Mouse (Mus musculus) small intestine, adult 2 months (tissue): ENCODE results near the gene Ppp1r21. TPM values are rescaled to one million over a fixed set of nuclear protein-coding genes. Genes with fewer than 3 reads are reported as not detected.

Source experiments
- H3K27ac ChIP-seq: fragments of 200-500 bp; 2 replicates; pipeline ENCODE4 v1.5.1; 2012; ENCODE audit warnings: low read depth, low read length, control low read depth, inconsistent platforms; ENCODE audit not compliant: insufficient read depth
- H3K27me3 ChIP-seq: fragments of 200-500 bp; 2 replicates; pipeline ENCODE4 v1.6.1; 2012; ENCODE audit warnings: mild to moderate bottlenecking, moderate library complexity, low read length, inconsistent platforms; ENCODE audit not compliant: control insufficient read depth, insufficient read depth
- H3K36me3 ChIP-seq: fragments of 200-500 bp; 2 replicates; pipeline ENCODE4 v1.6.1; 2012; ENCODE audit warnings: mild to moderate bottlenecking, low read length, control low read depth, inconsistent platforms; ENCODE audit not compliant: control insufficient read depth, insufficient read depth
- H3K4me1 ChIP-seq: fragments of 200-500 bp; 2 replicates; pipeline ENCODE4 v1.6.1; 2012; ENCODE audit warnings: low read length, inconsistent platforms, mixed read lengths; ENCODE audit not compliant: control insufficient read depth, insufficient read depth, insufficient read length
- H3K4me3 ChIP-seq: fragments of 200-500 bp; 2 replicates; pipeline ENCODE4 v1.5.1; 2012; ENCODE audit warnings: low read depth, mild to moderate bottlenecking, control low read depth, inconsistent platforms, low read length, moderate library complexity
- CTCF ChIP-seq: fragments of 200-500 bp; IDR thresholded peaks from 2 replicates; pipeline ENCODE4 v1.5.1; 2012; ENCODE audit warnings: low read depth, mild to moderate bottlenecking, control low read depth, inconsistent platforms, low read length, moderate library complexity, mixed read lengths; ENCODE audit not compliant: insufficient replicate concordance, insufficient read length; ENCODE audit errors: extremely low read depth
- POLR2A ChIP-seq: fragments of 200-500 bp; IDR thresholded peaks from 2 replicates; pipeline ENCODE4 v1.6.1; 2012; ENCODE audit warnings: low read depth, mild to moderate bottlenecking, control low read depth, inconsistent platforms, low read length, moderate library complexity
- WGBS: fragments of 180-500 bp; shearing (Covaris S2); methylation state at CpG from one replicate; pipeline ENCODE4 v1.1.7; 2018; 5-methylcytosine and 5-hydroxymethylcytosine counted together
- polyA plus RNA-seq: library from polyadenylated mRNA; depleted of rRNA; stranded (reverse); fragments of >200 nt; gene quantifications from 2 replicates; pipeline ENCODE4 v1.2.3, GENCODE M21; 2012

Ppp1r21 gene
- polyA plus RNA-seq, 1 experiment, result 15.7 TPM

DNA sequence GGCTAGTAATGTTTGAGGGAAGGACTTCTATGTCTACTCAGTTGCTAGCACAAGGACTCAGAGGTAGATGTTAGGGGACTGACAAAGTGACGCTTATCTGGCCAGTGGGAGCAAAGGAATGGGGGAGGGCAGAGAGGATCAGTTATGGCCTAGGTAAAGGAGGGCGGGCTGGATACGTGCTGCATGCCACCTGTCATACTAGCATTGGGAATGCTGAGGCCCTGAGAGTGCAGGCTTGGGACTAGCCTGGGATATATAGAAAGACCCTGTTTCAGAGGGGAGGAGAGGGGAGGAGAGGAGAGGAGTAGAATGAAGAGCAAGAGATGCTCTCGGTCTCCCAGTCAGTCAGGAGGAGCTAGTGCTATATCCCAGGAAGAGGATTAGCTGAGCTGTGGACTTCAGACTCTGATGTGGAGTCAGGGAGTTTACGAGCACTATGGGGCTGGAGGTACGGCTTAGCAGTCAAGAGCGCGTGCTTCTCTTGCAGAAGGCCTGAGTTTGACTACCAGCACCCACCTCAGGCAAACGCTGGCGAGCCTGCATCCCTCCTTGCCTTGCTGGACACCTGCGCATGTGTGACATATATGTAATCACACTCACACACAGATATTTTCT is 23.7 kb downstream of the Ppp1r21 start:
- TF ChIP-seq CTCF, result no peak
- no peak for TF ChIP-seq POLR2A
- Histone ChIP-seq H3K4me3 (no peak overlapping the region), H3K4me1 (0 out of 2 replicates have a peak, but pooled peaks cover 2% of the 10 kb centered on the region), H3K27me3 (no peaks in the 10 kb centered on the region), H3K27ac (no peak overlapping the region; the same call in 1 of the 2 replicates), H3K36me3 (peaks cover 30% of the 10 kb centered on the region)
- 65% methylated on average over 11 of the region's 11 CpGs for WGBS

DNA sequence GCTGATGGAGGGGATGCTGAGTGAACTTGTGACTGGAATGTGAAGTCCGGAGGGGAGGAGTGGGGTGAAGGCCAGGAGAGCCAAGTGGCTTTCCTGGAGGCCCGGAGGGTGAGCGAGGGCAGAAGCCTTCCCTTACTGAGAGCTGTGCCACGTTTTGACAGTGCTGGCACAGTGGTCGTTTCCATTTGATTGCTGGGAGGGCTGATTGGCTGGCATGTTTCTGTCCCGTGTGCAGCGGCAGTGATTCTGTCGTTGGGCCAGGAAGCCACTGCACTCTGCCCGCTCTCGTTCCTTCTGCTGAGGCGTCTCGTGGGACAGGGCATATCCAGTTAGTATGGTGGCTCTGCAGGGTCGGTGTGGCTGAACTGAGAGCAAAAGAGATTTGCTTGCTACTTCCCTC is 26.3 kb downstream of the Ppp1r21 start:
- Histone ChIP-seq H3K36me3 (peaks cover 20% of the 10 kb centered on the region), H3K27me3 (no peaks in the 10 kb centered on the region), H3K4me1 (0 out of 2 replicates have a peak, but pooled peaks cover 2% of the 10 kb centered on the region), H3K27ac (no peak overlapping the region), H3K4me3 (no peak overlapping the region)
- no peak for TF ChIP-seq CTCF
- no peak for TF ChIP-seq POLR2A
- 84% methylated on average over 13 of the region's 13 CpGs for WGBS

DNA sequence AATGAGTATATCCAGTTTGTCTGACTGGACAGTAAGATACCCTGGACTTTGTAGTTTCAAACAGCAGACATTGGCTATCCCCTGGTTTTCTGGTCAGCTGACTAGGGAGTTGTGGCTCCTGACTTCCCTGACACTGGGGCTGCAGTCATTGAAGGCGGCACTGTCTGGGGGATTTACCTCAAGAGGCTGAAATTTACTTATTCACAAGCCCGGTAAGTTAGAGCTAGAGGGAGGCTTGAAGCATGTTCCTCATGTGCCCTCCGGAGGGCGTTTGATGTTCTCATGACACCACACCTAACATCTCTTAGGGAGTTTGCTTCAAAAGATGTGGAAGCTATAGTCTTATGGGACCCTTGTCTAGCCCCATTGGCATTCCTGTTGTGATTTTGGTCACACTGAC is 26.8 kb downstream of the Ppp1r21 start:
- 0 out of 2 replicates have a peak, but pooled peaks cover 2% of the 10 kb centered on the region for H3K4me1 ChIP-seq
- no peak for TF ChIP-seq CTCF
- TF ChIP-seq POLR2A, result no peak
- WGBS, result 85% methylated on average over 4 of the region's 4 CpGs
- no peak overlapping the region for H3K27ac ChIP-seq
- H3K4me3 ChIP-seq, result no peak overlapping the region
- no peaks in the 10 kb centered on the region for H3K27me3 ChIP-seq
- peaks cover 23% of the 10 kb centered on the region for H3K36me3 ChIP-seq

DNA sequence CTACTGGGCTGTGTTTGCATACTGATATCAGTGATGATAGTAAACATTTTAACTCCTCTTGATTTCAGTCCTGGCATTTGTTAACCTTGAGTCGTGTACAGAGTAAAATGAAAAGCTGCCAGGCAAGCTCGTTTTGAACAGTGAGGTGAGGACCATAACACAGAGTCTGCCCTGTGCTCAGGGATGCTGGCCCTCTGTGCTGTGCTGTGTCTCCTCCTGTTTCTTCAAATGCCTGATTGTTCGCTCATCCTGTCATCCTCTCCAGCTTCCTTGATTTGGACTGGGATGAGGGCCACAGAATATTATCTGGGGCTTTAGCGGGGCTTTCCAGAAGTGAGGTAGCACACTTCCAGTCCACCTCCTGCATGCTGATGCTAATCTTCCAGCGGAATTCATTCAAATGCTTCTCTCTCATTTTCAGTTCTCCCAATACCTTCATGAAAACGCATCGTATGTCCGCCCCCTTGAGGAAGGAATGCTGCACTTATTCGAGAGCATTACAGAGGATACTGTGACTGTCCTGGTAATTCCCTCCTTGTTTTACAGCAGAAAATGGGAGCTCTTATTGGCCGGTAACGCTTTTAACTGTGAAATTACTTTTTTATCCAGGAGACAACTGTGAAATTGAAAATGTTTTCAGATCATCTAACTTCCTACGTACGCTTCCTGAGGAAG is 28.4 kb downstream of the Ppp1r21 start:
- 0 out of 2 replicates have a peak, but pooled peaks cover 2% of the 10 kb centered on the region for H3K4me1 ChIP-seq
- 51% methylated on average over 13 of the region's 13 CpGs for WGBS
- no peaks in the 10 kb centered on the region for H3K27me3 ChIP-seq
- no peak overlapping the region for H3K4me3 ChIP-seq
- TF ChIP-seq CTCF (peak; percentile 3; the same call in 1 of the 2 replicates), POLR2A (no peak)
- H3K36me3 ChIP-seq, result peaks cover 28% of the 10 kb centered on the region
- no peak overlapping the region for H3K27ac ChIP-seq

DNA sequence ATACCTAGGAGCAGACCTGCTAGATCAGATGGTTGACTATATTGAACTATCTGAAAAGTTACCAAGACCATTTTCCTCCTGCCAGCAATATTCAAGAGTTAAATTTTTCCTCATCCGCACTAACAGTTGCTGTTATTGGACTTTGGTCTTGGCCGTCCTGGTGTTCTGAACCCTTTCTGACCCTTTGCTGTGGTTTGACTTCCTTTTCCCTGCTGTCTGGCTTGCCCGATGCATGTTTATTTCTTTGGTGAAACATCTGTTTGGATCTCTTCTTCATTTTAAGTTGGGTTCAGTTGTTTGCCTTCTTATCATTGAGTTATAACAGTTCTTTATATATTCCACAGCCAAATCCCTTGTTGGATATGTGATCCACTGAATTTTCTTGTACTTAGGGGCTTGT is 33.7 kb downstream of the Ppp1r21 start:
- 12% methylated on average over 3 of the region's 3 CpGs for WGBS
- Histone ChIP-seq H3K27ac (no peak overlapping the region), H3K4me1 (no peaks in the 10 kb centered on the region), H3K4me3 (no peak overlapping the region), H3K36me3 (peaks cover 41% of the 10 kb centered on the region), H3K27me3 (no peaks in the 10 kb centered on the region)
- TF ChIP-seq POLR2A (no peak), CTCF (no peak)

DNA sequence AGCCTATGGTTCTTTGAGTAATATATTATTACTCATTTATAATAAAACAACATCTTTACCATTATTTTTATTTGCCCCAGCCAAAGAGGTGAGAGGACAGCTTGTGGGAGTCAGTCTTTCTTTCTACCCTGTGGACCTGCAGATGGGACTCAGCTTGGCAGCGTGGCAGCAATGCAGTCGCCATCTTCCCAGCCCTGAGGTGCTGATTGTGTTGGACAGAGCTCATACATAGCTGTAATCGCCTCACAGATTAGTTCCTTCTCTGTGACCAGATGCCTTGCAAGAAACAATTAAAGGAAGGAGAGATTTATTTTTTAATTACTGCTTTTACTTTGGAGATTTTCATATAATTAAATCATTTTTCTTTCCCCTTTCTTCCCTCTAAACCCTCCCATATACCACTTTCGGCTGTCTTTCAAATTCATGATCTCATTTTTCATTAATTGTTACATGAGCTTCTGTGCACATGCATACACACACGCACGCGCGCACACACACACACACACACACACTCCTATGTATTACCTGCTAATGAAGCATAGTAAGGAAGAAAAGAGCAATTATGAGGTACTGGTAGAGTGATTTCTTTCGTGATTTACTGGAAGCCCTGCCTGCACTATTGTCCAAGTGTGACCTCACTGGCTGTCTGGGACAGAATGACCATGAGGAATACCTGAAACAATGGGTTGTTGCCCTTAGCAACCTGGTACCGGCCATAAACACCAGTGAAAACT is 40.1 kb downstream of the Ppp1r21 start:
- Histone ChIP-seq H3K36me3 (peaks cover 59% of the 10 kb centered on the region), H3K27me3 (no peaks in the 10 kb centered on the region), H3K4me3 (no peak overlapping the region), H3K27ac (no peak overlapping the region), H3K4me1 (no peaks in the 10 kb centered on the region)
- WGBS, result 90% methylated on average over 10 of the region's 10 CpGs
- TF ChIP-seq POLR2A, result no peak
- no peak for TF ChIP-seq CTCF

DNA sequence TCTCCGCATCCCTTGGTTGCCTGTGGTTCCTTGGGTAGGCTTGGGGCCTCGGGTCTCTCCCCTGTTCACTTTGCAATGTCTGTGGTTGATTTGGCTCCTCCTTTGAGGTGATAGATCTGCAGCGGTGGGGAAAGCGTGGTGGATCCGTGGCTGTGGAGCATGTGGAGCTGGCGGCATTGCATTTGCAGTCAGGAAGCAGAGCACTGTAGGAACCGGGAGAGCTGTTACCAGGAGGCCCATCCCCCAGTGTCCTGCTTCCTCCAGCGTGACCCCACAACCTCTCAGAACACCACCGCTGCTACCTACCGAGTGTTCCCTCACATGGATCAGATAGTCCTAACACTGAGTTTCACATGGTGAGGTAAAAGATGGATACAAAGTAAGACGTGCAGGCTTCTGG is 40.9 kb downstream of the Ppp1r21 start:
- H3K36me3 ChIP-seq, result peaks cover 59% of the 10 kb centered on the region
- no peak for TF ChIP-seq POLR2A
- 93% methylated on average over 11 of the region's 11 CpGs for WGBS

More for the DNA sequence above, 40.9 kb downstream of the Ppp1r21 start:
- Histone ChIP-seq H3K4me3 (no peak overlapping the region), H3K27me3 (no peaks in the 10 kb centered on the region), H3K4me1 (no peaks in the 10 kb centered on the region), H3K27ac (no peak overlapping the region)
